22 mouse cellular contexts compared by ENCODE assay signal in the genomic region with DNA sequence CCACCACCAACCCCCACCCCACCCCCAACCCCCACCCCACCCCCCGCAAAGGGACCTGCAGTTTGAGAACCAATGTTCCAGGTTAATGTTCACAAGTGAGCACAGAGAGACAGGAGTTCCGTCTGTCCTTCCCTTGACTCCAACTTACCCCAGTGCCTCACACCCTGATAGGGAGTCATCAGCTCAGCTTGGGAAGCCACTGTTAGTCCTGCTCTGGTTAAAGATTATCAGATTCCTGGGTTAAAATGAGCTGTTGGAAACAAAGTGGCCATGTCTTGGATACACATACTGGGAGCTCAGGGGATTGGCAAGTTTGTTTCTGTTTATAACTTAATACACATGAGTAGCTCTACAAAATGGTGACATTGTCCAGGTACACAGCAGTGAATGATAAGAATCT. TPM values are rescaled to one million over a fixed set of nuclear protein-coding genes. Genes with fewer than 3 reads are reported as not detected.
A peak's percentile ranks its signal among the peaks of the same experiment; 100 is the strongest.
DNase-seq lines count a peak whose midpoint lies in the region; ATAC-seq and TF ChIP-seq lines count a peak whose summit lies in the region.
"Had no signal": no experiment of that assay in that cellular context is flagged by ENCODE, and none has a peak within 500 bp of the region (broad histone marks: within the 10 kb centered on the region; RNA-seq: fewer than 3 reads in every experiment).

No protein-coding gene starts in this region.

- 72% methylated on average over 2 of the region's 2 CpGs for WGBS in kidney, postnatal 0 days
- WGBS in intestine, embryonic 14.5 days, result 60% methylated on average over 2 of the region's 2 CpGs
- WGBS in intestine, postnatal 0 days, result 44% methylated on average over 2 of the region's 2 CpGs
- WGBS in small intestine, adult 2 months, result 32% methylated on average over 2 of the region's 2 CpGs
- 87% methylated on average over 2 of the region's 2 CpGs for WGBS in midbrain, postnatal 0 days

- peaks cover 17% of the 10 kb centered on the region for H3K4me1 ChIP-seq in kidney, postnatal 0 days (replicated peaks; ENCODE audit: insufficient read depth, low read length)
- peaks cover 31% of the 10 kb centered on the region for H3K4me1 ChIP-seq in intestine, embryonic 14.5 days (replicated peaks; ENCODE audit: control insufficient read depth, insufficient read depth, low read length)
- 0 out of 2 replicates have a peak, but pooled peaks cover 8% of the 10 kb centered on the region for H3K4me1 ChIP-seq in intestine, postnatal 0 days (replicated peaks; ENCODE audit: control insufficient read depth, insufficient read depth, low read length)
- H3K4me1 ChIP-seq in small intestine, adult 2 months (ENCODE audit: control insufficient read depth, insufficient read depth, insufficient read length, low read length), result peaks cover 22% of the 10 kb centered on the region
- H3K4me1 ChIP-seq in midbrain, postnatal 0 days (ENCODE audit: insufficient read depth, low read length), result no peaks in the 10 kb centered on the region
- H3K4me1 ChIP-seq: neural tube, embryonic 12.5 days had no signal

- H3K27me3 ChIP-seq in kidney, postnatal 0 days (ENCODE audit: insufficient read depth, low read length), result no peaks in the 10 kb centered on the region
- no peaks in the 10 kb centered on the region for H3K27me3 ChIP-seq in intestine, embryonic 14.5 days (replicated peaks; ENCODE audit: control insufficient read depth, insufficient read depth, low read length)
- no peaks in the 10 kb centered on the region for H3K27me3 ChIP-seq in intestine, postnatal 0 days (replicated peaks; ENCODE audit: control insufficient read depth, insufficient read depth, low read length)
- no peaks in the 10 kb centered on the region for H3K27me3 ChIP-seq in small intestine, adult 2 months (ENCODE audit: control insufficient read depth, insufficient read depth, low read length)
- H3K27me3 ChIP-seq in midbrain, postnatal 0 days (ENCODE audit: insufficient read depth, low read length), result no peaks in the 10 kb centered on the region
- H3K27me3 ChIP-seq: embryonic facial prominence, embryonic 13.5 days; forebrain, embryonic 15.5 days; neural tube, embryonic 12.5 days had no signal

- no peaks in the 10 kb centered on the region for H3K9me3 ChIP-seq in kidney, postnatal 0 days (replicated peaks; ENCODE audit: low read length)
- H3K9me3 ChIP-seq in intestine, embryonic 14.5 days (ENCODE audit: control insufficient read depth, low read length), result no peaks in the 10 kb centered on the region
- no peaks in the 10 kb centered on the region for H3K9me3 ChIP-seq in intestine, postnatal 0 days (ENCODE audit: control insufficient read depth)
- H3K9me3 ChIP-seq in midbrain, postnatal 0 days (ENCODE audit: low read length), result no peaks in the 10 kb centered on the region
- H3K9me3 ChIP-seq: embryonic facial prominence, embryonic 13.5 days; forebrain, embryonic 15.5 days; heart, embryonic 10.5 days; neural tube, embryonic 12.5 days had no signal

- no peaks in the 10 kb centered on the region for H3K36me3 ChIP-seq in kidney, postnatal 0 days (ENCODE audit: insufficient read depth, low read length)
- no peaks in the 10 kb centered on the region for H3K36me3 ChIP-seq in intestine, embryonic 14.5 days (ENCODE audit: control insufficient read depth, insufficient read depth, low read length)
- H3K36me3 ChIP-seq in intestine, postnatal 0 days (ENCODE audit: control insufficient read depth, insufficient read depth), result no peaks in the 10 kb centered on the region
- no peaks in the 10 kb centered on the region for H3K36me3 ChIP-seq in small intestine, adult 2 months (ENCODE audit: control insufficient read depth, insufficient read depth, low read length)
- H3K36me3 ChIP-seq in midbrain, postnatal 0 days (ENCODE audit: insufficient read depth, low read length), result no peaks in the 10 kb centered on the region
- H3K36me3 ChIP-seq: embryonic facial prominence, embryonic 13.5 days; forebrain, embryonic 15.5 days; heart, embryonic 10.5 days; neural tube, embryonic 12.5 days had no signal

- ATAC-seq in kidney, postnatal 0 days (replicated peaks; ENCODE audit: low FRiP score, low read depth), result 0 out of 2 replicates have a peak, but pooled peaks have one; percentile 40
- no peak for ATAC-seq in intestine, embryonic 14.5 days (replicated peaks; ENCODE audit: low FRiP score, low TSS enrichment, low read depth)
- ATAC-seq in intestine, postnatal 0 days, result no peak
- no peak for ATAC-seq in midbrain, postnatal 0 days (ENCODE audit: low FRiP score)
- ATAC-seq: forebrain, embryonic 15.5 days had no signal

- no peak overlapping the region for H3K4me2 ChIP-seq in kidney, postnatal 0 days (ENCODE audit: low read length)
- H3K4me2 ChIP-seq in intestine, embryonic 14.5 days (ENCODE audit: low read length), result no peak overlapping the region
- no peak overlapping the region for H3K4me2 ChIP-seq in intestine, postnatal 0 days (replicated peaks; ENCODE audit: low read depth)
- H3K4me2 ChIP-seq in midbrain, postnatal 0 days (ENCODE audit: low read depth, low read length, poor library complexity, severe bottlenecking), result no peak overlapping the region
- H3K4me2 ChIP-seq: embryonic facial prominence, embryonic 13.5 days; forebrain, embryonic 15.5 days; neural tube, embryonic 12.5 days had no signal

- no peak for TF ChIP-seq CTCF in kidney, postnatal 0 days (IDR thresholded peaks at IDR 0.05; ENCODE audit: low read depth)
- TF ChIP-seq CTCF in intestine, postnatal 0 days (IDR thresholded peaks at IDR 0.05; ENCODE audit: low read depth), result no peak
- TF ChIP-seq CTCF in small intestine, adult 2 months (IDR thresholded peaks at IDR 0.05; ENCODE audit: extremely low read depth, insufficient read length, insufficient replicate concordance, low read depth, low read length), result no peak
- TF ChIP-seq CTCF in midbrain, postnatal 0 days (IDR thresholded peaks at IDR 0.05), result no peak

- no peak overlapping the region for H3K9ac ChIP-seq in kidney, postnatal 0 days (ENCODE audit: low read depth, low read length)
- no peak overlapping the region for H3K9ac ChIP-seq in intestine, embryonic 14.5 days (ENCODE audit: low read length)
- H3K9ac ChIP-seq in intestine, postnatal 0 days (ENCODE audit: low read depth, low read length), result no peak overlapping the region
- no peak overlapping the region for H3K9ac ChIP-seq in midbrain, postnatal 0 days (replicated peaks; ENCODE audit: low read length, poor library complexity, severe bottlenecking)
- H3K9ac ChIP-seq: embryonic facial prominence, embryonic 13.5 days; forebrain, embryonic 15.5 days; neural tube, embryonic 12.5 days had no signal

- H3K27ac ChIP-seq in kidney, postnatal 0 days, result 0 out of 2 replicates have a peak overlapping the region, but pooled peaks have one; percentile 8
- peak overlapping the region; percentile 43; the same call in 1 of the 2 replicates for H3K27ac ChIP-seq in intestine, embryonic 14.5 days (ENCODE audit: low read depth)
- H3K27ac ChIP-seq in intestine, postnatal 0 days (ENCODE audit: low read depth, low read length), result peak overlapping the region; percentile 70
- H3K27ac ChIP-seq in small intestine, adult 2 months (ENCODE audit: insufficient read depth, low read depth, low read length), result peak overlapping the region; percentile 52; the same call in 1 of the 2 replicates
- no peak overlapping the region for H3K27ac ChIP-seq in midbrain, postnatal 0 days (ENCODE audit: low read depth, low read length)
- H3K27ac ChIP-seq: embryonic facial prominence, embryonic 13.5 days; forebrain, embryonic 15.5 days; heart, embryonic 10.5 days; left cerebral cortex, adult 2 months; neural tube, embryonic 12.5 days had no signal

- DNase-seq in kidney, postnatal 0 days (ENCODE audit: low spot score), result peak; percentile 21
- no peak for DNase-seq in kidney, postnatal 10 days
- DNase-seq in intestine, embryonic 14.5 days (ENCODE audit: low spot score), result no peak
- DNase-seq in embryo, embryonic 10.5 days (ENCODE audit: low spot score), result no peak
- DNase-seq in midbrain, postnatal 0 days (ENCODE audit: low spot score), result no peak
- DNase-seq: adrenal gland, postnatal 14 days; cerebellum, adult 9-11 months; gastrocnemius, postnatal 36 days; left cerebral cortex, postnatal 4 days; lung, adult 18-20 months; lung, postnatal 14 days; right cerebral cortex, postnatal 4 days; thymus, postnatal 36 days had no signal

- H3K4me3 ChIP-seq in kidney, postnatal 0 days (replicated peaks; ENCODE audit: low read depth, low read length), result no peak overlapping the region
- H3K4me3 ChIP-seq in intestine, embryonic 14.5 days (ENCODE audit: low read depth, low read length), result no peak overlapping the region
- no peak overlapping the region for H3K4me3 ChIP-seq in intestine, postnatal 0 days (ENCODE audit: low read depth, low read length)
- no peak overlapping the region for H3K4me3 ChIP-seq in small intestine, adult 2 months (ENCODE audit: low read depth, low read length)
- no peak overlapping the region for H3K4me3 ChIP-seq in midbrain, postnatal 0 days (ENCODE audit: low read depth, low read length)
- H3K4me3 ChIP-seq: embryonic facial prominence, embryonic 13.5 days; forebrain, embryonic 15.5 days; heart, embryonic 10.5 days; left cerebral cortex, adult 2 months; neural tube, embryonic 12.5 days had no signal

- TF ChIP-seq POLR2A in small intestine, adult 2 months (IDR thresholded peaks at IDR 0.05; ENCODE audit: low read depth, low read length), result no peak

RNA-seq across cellular contexts. Expression of gene Ccn2, which starts 41.7 kb away (rescaled TPM):
- polyA plus RNA-seq in kidney, postnatal 0 days (2015; fragmentation: Nextera tagmentation; extraction: Ambion mirVana), result 14.3 and 18.4 TPM in 2 replicates
- polyA plus RNA-seq in intestine, embryonic 14.5 days (2014; fragmentation: Nextera tagmentation; extraction: Ambion mirVana), result 11.5 and 14.7 TPM in 2 replicates
- 7.8 and 10.2 TPM in 2 replicates for polyA plus RNA-seq in intestine, postnatal 0 days (2015; fragmentation: Nextera tagmentation; extraction: Ambion mirVana)
- polyA plus RNA-seq in small intestine, adult 2 months (2012; rRNA removed), result 19.5 and 32.6 TPM in 2 replicates
- total RNA-seq in midbrain, postnatal 0 days (2014; rRNA removed), result 10.0 and 16.2 TPM in 2 replicates
- 2.3 and 3.7 TPM in 2 replicates for polyA plus RNA-seq in midbrain, postnatal 0 days (2015; fragmentation: Nextera tagmentation; extraction: Ambion mirVana)
- total RNA-seq: megakaryocyte-erythroid progenitor cell, adult 5-6 weeks; monocyte, adult 5-6 weeks had no signal
